Mouse (Mus musculus): ENCODE measurements around the gene Ccdc171. TPM values are rescaled to one million over a fixed set of nuclear protein-coding genes. Genes with fewer than 3 reads are reported as not detected.
A peak's percentile ranks its signal among the peaks of the same experiment; 100 is the strongest.
"Not testable (repeated sequence)": the region's sequence is repeated elsewhere in the genome, so short reads cannot be mapped to it uniquely, and the experiment has no call there.

Gene Ccdc171
- polyA plus RNA-seq, 1 experiment from 2014 or later = 6.5 TPM

GRCm38 (mm10) chr4:83571033-83571432, 45.7 kb downstream of the Ccdc171 start:
- 82% methylated on average over 5 of the region's 5 CpGs for WGBS
- Histone ChIP-seq H3K4me3 (ENCODE audit: low read depth, low read length) (no peak overlapping the region), H3K9me3 (ENCODE audit: control insufficient read depth, low read depth, low read length) (no peaks in the 10 kb centered on the region), H3K27me3 (ENCODE audit: control insufficient read depth, insufficient read depth, low read length) (no peaks in the 10 kb centered on the region), H3K9ac (replicated peaks; ENCODE audit: low read depth, low read length) (no peak overlapping the region), H3K4me2 (replicated peaks; ENCODE audit: low read depth, low read length) (no peak overlapping the region), H3K36me3 (ENCODE audit: control insufficient read depth, insufficient read depth, low read length) (no peaks in the 10 kb centered on the region), H3K27ac (ENCODE audit: low read length) (no peak overlapping the region), H3K4me1 (ENCODE audit: control insufficient read depth, insufficient read depth, low read length) (0 out of 2 replicates have a peak, but pooled peaks cover 4% of the 10 kb centered on the region)
- no peak for ATAC-seq (ENCODE audit: insufficient number of reproducible peaks, insufficient read depth, low FRiP score, low read depth)

- Histone ChIP-seq H3K27me3 (ENCODE audit: control insufficient read depth, insufficient read depth, low read length) (no peaks in the 10 kb centered on the region), H3K9ac (replicated peaks; ENCODE audit: low read depth, low read length) (no peak overlapping the region), H3K4me2 (replicated peaks; ENCODE audit: low read depth, low read length) (no peak overlapping the region), H3K9me3 (ENCODE audit: control insufficient read depth, low read depth, low read length) (no peaks in the 10 kb centered on the region), H3K27ac (ENCODE audit: low read length) (no peak overlapping the region), H3K36me3 (ENCODE audit: control insufficient read depth, insufficient read depth, low read length) (no peaks in the 10 kb centered on the region), H3K4me3 (ENCODE audit: low read depth, low read length) (no peak overlapping the region), H3K4me1 (ENCODE audit: control insufficient read depth, insufficient read depth, low read length) (0 out of 2 replicates have a peak, but pooled peaks cover 2% of the 10 kb centered on the region)
- no peak for ATAC-seq (ENCODE audit: insufficient number of reproducible peaks, insufficient read depth, low FRiP score, low read depth)
- 55% methylated on average over 6 of the region's 6 CpGs for WGBS
These were observed 47.2 kb downstream of the Ccdc171 start for GRCm38 (mm10) chr4:83572521-83572920.

DNA sequence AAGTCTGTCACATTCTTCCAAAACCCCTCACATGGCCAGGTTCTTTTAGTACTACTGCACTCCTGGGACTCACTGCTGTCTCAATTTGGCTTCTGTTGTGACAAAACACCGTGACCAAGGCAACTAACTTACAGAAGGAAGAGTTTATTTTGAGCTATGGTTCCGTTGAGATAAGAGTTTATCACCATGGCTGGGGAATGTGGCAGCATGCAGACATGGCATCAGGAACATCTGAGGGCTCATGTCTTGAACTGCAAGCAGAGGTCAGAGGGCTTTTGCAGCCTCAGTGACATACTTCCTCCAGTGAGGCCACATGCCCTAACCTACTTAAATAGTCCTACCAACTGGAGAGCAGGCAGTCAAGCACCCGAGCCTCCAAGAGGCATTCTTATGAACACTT, 51.0 kb downstream of the Ccdc171 start:
- Histone ChIP-seq H3K27me3 (ENCODE audit: control insufficient read depth, insufficient read depth, low read length) (no peaks in the 10 kb centered on the region), H3K27ac (ENCODE audit: low read length) (no peak overlapping the region), H3K4me1 (ENCODE audit: control insufficient read depth, insufficient read depth, low read length) (no peaks in the 10 kb centered on the region), H3K4me2 (replicated peaks; ENCODE audit: low read depth, low read length) (no peak overlapping the region), H3K4me3 (ENCODE audit: low read depth, low read length) (no peak overlapping the region), H3K9me3 (ENCODE audit: control insufficient read depth, low read depth, low read length) (no peaks in the 10 kb centered on the region), H3K9ac (replicated peaks; ENCODE audit: low read depth, low read length) (no peak overlapping the region), H3K36me3 (ENCODE audit: control insufficient read depth, insufficient read depth, low read length) (no peaks in the 10 kb centered on the region)
- WGBS = 46% methylated on average over 3 of the region's 3 CpGs
- no peak for ATAC-seq (ENCODE audit: insufficient number of reproducible peaks, insufficient read depth, low FRiP score, low read depth)

GRCm38 (mm10) chr4:83580157-83580556, 54.8 kb downstream of the Ccdc171 start:
- H3K27me3 ChIP-seq (ENCODE audit: control insufficient read depth, insufficient read depth, low read length) = no peaks in the 10 kb centered on the region
- H3K4me2 ChIP-seq (replicated peaks; ENCODE audit: low read depth, low read length) = no peak overlapping the region
- 18% methylated on average over 1 of the region's 1 CpGs for WGBS
- ATAC-seq (ENCODE audit: insufficient number of reproducible peaks, insufficient read depth, low FRiP score, low read depth) = 0 out of 2 replicates have a peak, but pooled peaks have one; percentile 6
- no peak overlapping the region for H3K9ac ChIP-seq (replicated peaks; ENCODE audit: low read depth, low read length)
- H3K36me3 ChIP-seq (ENCODE audit: control insufficient read depth, insufficient read depth, low read length) = no peaks in the 10 kb centered on the region
- no peak overlapping the region for H3K27ac ChIP-seq (ENCODE audit: low read length)
- no peak overlapping the region for H3K4me3 ChIP-seq (ENCODE audit: low read depth, low read length)
- no peaks in the 10 kb centered on the region for H3K4me1 ChIP-seq (ENCODE audit: control insufficient read depth, insufficient read depth, low read length)
- no peaks in the 10 kb centered on the region for H3K9me3 ChIP-seq (ENCODE audit: control insufficient read depth, low read depth, low read length)

DNA sequence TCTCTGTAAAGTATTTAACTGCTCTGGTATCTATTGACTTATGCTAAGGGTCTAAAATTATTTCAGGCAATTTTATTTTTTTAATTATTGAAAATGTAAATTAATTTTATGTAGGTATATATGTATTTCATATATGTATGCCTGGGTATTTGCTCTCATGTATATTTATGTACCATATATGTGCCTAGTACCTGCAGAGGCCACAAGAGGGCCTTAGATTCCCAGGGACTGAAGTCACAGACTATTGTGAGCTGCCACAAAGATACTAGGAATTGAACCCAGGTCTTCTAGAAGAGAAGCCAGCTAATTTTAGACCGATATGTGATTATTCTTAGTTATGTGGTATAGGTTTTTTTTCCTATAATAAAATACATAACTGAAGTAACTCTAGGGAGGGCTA, 62.2 kb downstream of the Ccdc171 start:
- Histone ChIP-seq H3K4me2 (replicated peaks; ENCODE audit: low read depth, low read length) (no peak overlapping the region), H3K36me3 (ENCODE audit: control insufficient read depth, insufficient read depth, low read length) (no peaks in the 10 kb centered on the region), H3K27me3 (ENCODE audit: control insufficient read depth, insufficient read depth, low read length) (no peaks in the 10 kb centered on the region), H3K4me1 (ENCODE audit: control insufficient read depth, insufficient read depth, low read length) (no peaks in the 10 kb centered on the region), H3K9ac (replicated peaks; ENCODE audit: low read depth, low read length) (no peak overlapping the region), H3K9me3 (ENCODE audit: control insufficient read depth, low read depth, low read length) (no peaks in the 10 kb centered on the region), H3K27ac (ENCODE audit: low read length) (no peak overlapping the region), H3K4me3 (ENCODE audit: low read depth, low read length) (no peak overlapping the region)
- no peak for ATAC-seq (ENCODE audit: insufficient number of reproducible peaks, insufficient read depth, low FRiP score, low read depth)
- WGBS = 95% methylated on average over 1 of the region's 1 CpGs

- no peak overlapping the region for H3K4me3 ChIP-seq (ENCODE audit: low read depth, low read length)
- ATAC-seq (ENCODE audit: insufficient number of reproducible peaks, insufficient read depth, low FRiP score, low read depth) = no peak
- H3K9me3 ChIP-seq (ENCODE audit: control insufficient read depth, low read depth, low read length) = no peaks in the 10 kb centered on the region
- H3K36me3 ChIP-seq (ENCODE audit: control insufficient read depth, insufficient read depth, low read length) = no peaks in the 10 kb centered on the region
- H3K4me1 ChIP-seq (ENCODE audit: control insufficient read depth, insufficient read depth, low read length) = no peaks in the 10 kb centered on the region
- no peak overlapping the region for H3K4me2 ChIP-seq (replicated peaks; ENCODE audit: low read depth, low read length)
- WGBS = 25% methylated on average over 2 of the region's 2 CpGs
- no peak overlapping the region for H3K9ac ChIP-seq (replicated peaks; ENCODE audit: low read depth, low read length)
- no peak overlapping the region for H3K27ac ChIP-seq (ENCODE audit: low read length)
- no peaks in the 10 kb centered on the region for H3K27me3 ChIP-seq (ENCODE audit: control insufficient read depth, insufficient read depth, low read length)
These were observed 71.1 kb downstream of the Ccdc171 start for GRCm38 (mm10) chr4:83596486-83596885.

DNA sequence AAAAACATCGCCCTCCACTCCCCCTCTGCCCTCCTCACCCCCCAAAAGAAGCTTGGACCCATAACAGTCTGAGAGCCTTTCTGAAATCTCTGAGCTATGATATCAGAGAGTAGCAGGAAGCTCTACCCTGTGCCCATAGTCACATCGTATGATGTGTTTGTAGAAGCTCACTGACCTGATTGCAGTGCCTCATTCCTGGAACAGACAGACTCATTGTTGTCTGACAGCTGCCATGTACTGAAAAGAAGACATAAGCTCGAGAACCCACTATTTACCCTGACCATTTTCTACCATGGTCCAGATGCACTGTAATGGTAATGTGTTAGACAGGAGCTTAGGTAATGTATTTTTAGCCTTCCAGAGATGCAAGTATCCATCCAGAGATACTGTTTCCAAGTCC, 85.8 kb downstream of the Ccdc171 start:
- Histone ChIP-seq H3K27ac (ENCODE audit: low read length) (no peak overlapping the region), H3K4me2 (replicated peaks; ENCODE audit: low read depth, low read length) (no peak overlapping the region), H3K4me3 (ENCODE audit: low read depth, low read length) (no peak overlapping the region), H3K9ac (replicated peaks; ENCODE audit: low read depth, low read length) (no peak overlapping the region), H3K4me1 (ENCODE audit: control insufficient read depth, insufficient read depth, low read length) (no peaks in the 10 kb centered on the region), H3K9me3 (ENCODE audit: control insufficient read depth, low read depth, low read length) (no peaks in the 10 kb centered on the region), H3K36me3 (ENCODE audit: control insufficient read depth, insufficient read depth, low read length) (no peaks in the 10 kb centered on the region), H3K27me3 (ENCODE audit: control insufficient read depth, insufficient read depth, low read length) (no peaks in the 10 kb centered on the region)
- WGBS = 82% methylated on average over 3 of the region's 3 CpGs
- no peak for ATAC-seq (ENCODE audit: insufficient number of reproducible peaks, insufficient read depth, low FRiP score, low read depth)

DNA sequence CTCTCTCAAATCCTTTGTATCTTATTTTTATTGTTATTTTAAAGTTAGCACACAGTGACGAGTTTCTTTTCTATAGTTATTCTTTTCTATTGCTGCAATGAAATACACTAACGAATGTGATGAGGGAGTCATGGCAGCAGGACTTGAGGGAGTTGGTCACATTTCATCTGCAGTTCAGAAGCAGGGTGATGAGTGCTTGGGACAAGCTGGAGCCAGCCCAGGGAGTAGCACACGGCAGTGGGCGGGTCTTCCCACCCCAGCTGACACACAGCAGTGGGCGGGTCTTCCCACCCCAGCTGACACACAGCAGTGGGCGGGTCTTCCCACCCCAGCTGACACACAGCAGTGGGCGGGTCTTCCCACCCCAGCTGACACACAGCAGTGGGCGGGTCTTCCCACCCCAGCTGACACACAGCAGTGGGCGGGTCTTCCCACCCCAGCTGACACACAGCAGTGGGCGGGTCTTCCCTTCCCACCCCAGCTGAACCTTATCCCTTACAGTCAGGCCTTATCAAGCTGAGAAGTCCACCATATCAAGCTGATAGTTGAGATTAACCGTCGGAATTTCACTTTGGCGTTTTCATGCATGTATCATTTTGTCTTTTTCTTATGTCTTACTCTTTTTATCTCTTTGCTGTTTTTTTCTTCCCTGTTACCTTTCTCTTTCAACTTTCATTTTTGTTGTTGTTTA, 97.8 kb downstream of the Ccdc171 start:
- not testable (repeated sequence) for H3K4me1 ChIP-seq (ENCODE audit: control insufficient read depth, insufficient read depth, low read length); H3K4me2 ChIP-seq (replicated peaks; ENCODE audit: low read depth, low read length); H3K36me3 ChIP-seq (ENCODE audit: control insufficient read depth, insufficient read depth, low read length); H3K9ac ChIP-seq (replicated peaks; ENCODE audit: low read depth, low read length); H3K27me3 ChIP-seq (ENCODE audit: control insufficient read depth, insufficient read depth, low read length); H3K4me3 ChIP-seq (ENCODE audit: low read depth, low read length); H3K9me3 ChIP-seq (ENCODE audit: control insufficient read depth, low read depth, low read length); H3K27ac ChIP-seq (ENCODE audit: low read length); ATAC-seq (ENCODE audit: insufficient number of reproducible peaks, insufficient read depth, low FRiP score, low read depth)
- 35% methylated on average over 8 of the region's 13 CpGs for WGBS

- Histone ChIP-seq H3K9ac (replicated peaks; ENCODE audit: low read depth, low read length) (no peak overlapping the region), H3K4me1 (ENCODE audit: control insufficient read depth, insufficient read depth, low read length) (no peaks in the 10 kb centered on the region), H3K4me2 (replicated peaks; ENCODE audit: low read depth, low read length) (no peak overlapping the region), H3K27ac (ENCODE audit: low read length) (no peak overlapping the region), H3K4me3 (ENCODE audit: low read depth, low read length) (no peak overlapping the region), H3K9me3 (ENCODE audit: control insufficient read depth, low read depth, low read length) (no peaks in the 10 kb centered on the region), H3K36me3 (ENCODE audit: control insufficient read depth, insufficient read depth, low read length) (no peaks in the 10 kb centered on the region), H3K27me3 (ENCODE audit: control insufficient read depth, insufficient read depth, low read length) (no peaks in the 10 kb centered on the region)
- 90% methylated on average over 4 of the region's 4 CpGs for WGBS
- ATAC-seq (ENCODE audit: insufficient number of reproducible peaks, insufficient read depth, low FRiP score, low read depth) = no peak
These were observed 98.4 kb downstream of the Ccdc171 start for GRCm38 (mm10) chr4:83623732-83624131.

Measured in stomach, embryonic 14.5 days (tissue).